Mouse (Mus musculus) forelimb bud, embryonic 11.5 days (tissue): Measurements from ENCODE around the gene Gm17455.
A peak's percentile ranks its signal among the peaks of the same experiment; 100 is the strongest.

Experiments
- DNase-seq: peaks from one replicate; pipeline ENCODE4 v3.0.0-alpha.2; 2012; ENCODE audit warnings: low read depth, low spot score

The Gm17455 gene

DNA sequence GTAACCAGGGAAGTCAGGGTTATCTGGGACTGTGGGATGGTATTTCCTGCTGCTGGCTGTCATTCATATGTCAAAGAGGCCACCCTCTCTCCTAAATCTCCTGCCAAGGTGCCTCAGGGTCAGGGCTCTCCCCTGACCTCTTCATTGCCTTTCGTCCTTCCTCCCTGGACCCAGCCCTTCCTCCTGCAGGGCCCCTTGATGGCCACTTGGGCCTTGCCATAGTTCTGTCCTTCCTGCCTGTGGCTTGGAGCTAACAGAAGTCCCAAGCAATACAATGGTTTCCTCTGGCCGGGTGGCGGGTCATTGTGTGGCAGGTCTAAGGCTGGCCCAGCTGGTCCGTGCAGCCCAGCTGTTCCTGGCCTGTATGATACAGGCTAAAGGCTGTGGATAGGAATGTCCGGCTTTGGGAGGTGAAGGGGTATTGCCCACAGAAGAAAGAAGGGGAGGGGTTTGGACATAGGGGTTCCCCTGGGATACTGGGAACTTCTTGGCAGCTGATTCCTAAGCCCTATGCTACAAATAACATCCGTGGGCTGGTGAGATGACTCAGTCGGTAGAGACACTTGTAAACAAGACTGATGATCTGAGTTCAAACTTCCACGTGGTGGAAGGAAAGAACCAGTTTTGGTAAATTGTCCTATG lies 25.5 kb upstream of the Gm17455 start:
- DNase-seq: no peak

DNA sequence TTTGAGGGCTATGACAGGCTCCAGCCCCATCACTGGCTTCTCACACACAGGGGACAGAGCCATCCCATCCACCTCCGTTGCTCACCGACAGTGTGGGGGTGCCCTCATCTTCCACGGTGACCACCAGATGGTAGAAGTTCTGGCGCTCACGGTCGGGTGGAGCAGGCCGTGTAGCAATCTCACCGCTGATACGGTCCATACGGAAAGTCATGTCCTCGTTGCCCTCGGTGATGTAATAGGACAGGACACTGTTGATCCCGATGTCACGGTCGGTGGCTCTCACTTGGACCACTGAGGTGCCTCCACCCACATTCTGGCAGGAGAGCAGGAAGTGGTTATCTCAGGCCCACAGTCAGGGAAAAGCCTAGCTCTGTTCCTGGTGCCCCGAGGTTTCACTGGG lies 22.8 kb upstream of the Gm17455 start:
- no peak for DNase-seq

DNA sequence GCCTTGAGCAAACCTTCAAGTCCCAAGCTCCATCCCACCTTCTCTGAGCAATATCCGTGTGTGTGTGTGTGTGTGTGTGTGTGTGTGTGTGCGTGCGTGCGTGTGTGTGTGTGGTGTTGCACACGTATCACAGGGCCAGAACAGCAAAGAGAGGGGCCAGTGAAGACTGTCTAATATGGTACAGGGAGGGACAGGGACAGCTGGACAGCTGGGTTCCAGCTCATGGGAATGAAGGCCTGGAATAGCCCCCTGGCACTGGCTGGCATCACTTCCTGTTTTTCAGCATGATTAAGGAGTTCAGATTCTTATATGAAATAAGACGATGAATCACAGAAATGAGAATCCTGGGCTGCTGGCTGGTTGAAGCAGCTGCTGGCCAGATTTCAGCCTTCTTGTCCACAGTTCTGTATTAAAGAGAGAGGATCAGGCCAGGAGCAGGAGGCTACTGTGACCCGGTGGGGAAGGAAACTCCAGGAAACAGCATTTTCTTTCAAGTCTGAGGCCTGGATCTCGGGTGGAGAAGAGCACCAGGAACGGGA lies 20.0 kb upstream of the Gm17455 start:
- DNase-seq: no peak

DNA sequence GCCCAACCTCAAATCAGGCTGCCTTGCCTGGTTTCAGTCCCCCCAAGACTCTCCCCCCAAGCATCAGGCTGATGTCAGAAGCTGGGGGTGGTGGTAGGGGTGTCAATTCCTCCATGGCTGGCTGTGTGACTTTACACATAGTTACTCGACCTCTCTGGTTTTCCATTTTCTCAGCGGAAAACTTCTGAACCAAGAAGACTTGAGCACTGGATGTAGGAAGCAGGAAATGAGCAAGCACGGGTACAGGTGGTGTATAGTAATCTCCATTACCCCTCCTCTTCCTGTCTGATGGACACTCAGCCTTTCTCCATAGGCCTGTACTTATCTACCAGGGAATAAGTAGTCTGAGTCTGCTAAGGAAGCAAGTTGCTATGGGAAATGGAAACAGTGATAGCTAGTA lies 19.3 kb upstream of the Gm17455 start:
- DNase-seq: no peak

DNA sequence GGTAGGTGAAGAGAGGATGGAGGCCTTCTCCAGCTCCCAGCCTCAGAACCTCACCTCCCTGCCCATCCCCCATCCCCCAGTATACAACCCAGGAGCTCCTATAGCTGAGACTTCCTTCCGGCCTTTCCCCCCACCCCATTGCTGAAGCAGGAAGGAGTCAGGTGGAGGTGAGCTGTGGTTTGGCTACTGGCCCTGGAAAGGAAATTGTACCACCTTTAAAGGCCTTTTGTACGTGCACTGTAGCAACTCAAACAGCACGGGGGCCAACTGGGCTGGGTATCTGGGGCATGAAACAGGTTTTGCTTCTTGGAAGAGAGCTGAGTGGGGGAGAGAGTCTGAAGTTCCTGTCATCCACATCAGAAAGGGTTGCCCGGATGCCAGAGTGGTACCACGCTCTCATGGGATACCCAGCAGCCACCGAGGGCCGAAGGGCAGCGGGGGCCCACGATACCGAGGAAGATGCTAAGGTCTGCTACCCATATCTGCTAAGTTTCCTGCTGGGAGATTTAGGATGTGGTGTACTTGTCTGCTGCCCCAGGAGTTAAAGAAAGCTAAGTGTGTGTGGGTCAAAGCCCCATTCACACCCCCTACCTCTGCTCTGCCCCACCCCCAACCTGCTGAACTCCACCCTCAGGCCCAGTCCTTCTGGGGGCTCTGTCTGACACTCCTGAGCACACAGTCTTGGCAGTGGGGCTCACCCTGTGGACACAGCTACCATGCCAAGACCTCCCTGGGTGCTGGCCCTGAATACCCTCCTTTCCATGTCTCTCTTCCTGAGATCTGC lies 18.2 kb upstream of the Gm17455 start:
- no peak for DNase-seq

DNA sequence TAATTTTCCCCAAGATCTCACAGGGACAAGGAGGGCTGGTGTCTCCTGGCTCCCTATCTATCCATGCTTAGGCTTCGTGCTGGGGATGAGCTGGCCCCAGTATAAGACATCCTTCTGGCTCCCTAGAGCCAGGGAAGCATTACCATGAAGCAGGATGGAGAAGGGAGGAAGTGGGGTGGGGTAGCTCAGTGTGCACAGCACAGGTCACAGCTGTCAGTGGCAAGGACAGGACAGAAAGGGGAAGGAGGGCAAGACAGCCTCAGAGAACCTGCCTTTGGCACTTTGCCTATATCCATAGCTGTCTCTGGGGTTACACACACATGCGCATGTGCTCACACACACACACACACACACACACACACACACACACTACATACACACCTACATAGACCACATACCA lies 11.2 kb upstream of the Gm17455 start:
- no peak for DNase-seq

DNA sequence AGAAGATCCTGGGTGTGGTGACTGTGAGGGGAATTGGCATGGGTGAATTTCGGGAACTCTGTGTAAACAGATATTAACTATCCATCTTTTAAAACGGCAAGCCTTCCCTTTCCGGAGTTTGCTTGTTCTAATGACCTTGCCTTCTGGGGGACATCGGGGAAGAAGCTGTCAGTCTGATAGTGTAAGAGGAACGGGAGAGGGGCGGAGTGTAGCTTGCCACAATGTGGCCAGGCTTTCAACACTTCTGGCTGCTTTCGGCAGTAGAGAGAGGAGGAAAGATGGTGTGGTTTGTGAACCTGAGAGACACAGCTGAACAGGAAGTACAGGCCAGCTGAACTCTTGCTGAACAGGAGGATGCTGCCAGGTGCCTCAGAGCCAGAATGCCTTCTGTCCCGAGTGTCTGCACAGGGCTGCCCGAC lies 10.1 kb upstream of the Gm17455 start:
- DNase-seq: no peak

DNA sequence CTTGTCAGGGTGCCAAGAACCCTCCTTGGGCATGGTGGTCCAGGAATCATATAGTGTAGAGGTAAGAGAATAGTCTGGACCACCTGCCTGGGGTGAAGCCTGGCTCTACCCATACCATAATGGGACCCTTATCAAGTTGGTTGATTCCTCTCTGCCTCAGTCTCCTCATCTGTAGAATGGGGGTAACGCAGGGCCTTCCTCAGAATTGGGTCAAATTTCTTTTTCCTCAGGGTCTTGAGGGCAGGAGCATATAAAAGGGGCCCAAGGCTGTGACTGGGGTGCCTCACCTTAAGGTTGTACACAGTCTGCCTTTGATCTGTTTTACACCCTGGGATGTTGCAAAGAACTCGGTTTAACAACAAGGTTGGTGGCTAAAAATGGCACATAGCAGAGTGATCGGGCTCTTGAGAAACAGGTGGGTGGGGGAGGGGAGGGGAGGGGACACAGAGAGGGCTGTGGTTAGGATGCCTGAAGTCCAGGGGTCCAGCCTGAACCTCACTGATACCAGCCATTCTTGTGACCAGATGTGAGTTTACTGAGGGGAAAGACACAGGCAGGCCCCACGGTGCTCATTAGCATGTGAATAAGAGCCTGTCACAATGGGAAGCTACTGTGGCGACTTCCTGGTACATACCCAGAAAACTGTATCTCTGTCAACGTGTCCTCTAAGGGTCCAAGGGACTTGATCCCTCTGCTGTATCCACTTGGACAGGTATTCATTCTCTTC lies 9.2 kb upstream of the Gm17455 start:
- no peak for DNase-seq

DNA sequence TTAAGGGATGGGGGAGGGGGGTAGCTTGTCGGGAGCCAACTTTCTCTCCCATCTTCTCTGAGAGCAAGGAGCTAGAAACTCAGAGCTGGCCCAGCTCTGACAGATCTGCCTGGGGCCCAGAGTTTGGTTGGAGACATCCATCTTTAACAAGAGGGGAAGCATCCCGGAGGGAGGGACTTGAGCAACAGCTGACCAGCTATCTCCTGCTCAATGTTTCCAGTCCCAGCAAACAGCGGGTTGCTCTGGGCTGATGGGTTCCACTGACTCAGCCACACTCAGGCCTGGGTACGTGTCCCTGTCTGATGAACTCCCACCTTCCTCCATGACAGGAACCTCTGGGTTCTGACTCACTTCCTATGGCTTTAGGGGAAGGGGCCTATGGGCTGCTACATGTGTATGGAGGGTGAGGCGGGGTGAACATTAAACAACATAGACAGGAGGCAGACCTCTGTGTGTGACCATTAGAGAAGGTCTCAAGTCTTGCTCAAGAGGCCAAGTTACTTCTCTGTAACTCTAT lies 8.6 kb upstream of the Gm17455 start:
- no peak for DNase-seq

DNA sequence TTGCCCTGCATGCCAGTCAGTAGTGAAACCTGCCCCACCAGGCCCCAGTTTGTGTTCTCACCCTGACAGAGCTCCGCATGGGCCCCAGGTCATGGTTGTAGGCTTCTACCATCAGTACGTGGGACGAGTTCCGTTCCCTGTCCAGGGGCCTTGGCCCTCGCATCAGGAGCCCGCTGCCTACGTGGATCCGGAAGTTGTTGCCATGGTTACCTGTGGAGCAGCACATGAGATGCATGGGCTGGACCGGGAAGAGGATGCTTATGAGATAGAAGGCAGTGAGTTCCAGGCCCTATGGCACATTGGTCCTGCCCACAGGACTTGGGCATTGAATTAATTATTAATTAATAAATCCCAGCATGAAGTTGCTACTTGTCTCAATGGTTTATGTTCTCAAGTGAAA lies 7.9 kb upstream of the Gm17455 start:
- DNase-seq: no peak

DNA sequence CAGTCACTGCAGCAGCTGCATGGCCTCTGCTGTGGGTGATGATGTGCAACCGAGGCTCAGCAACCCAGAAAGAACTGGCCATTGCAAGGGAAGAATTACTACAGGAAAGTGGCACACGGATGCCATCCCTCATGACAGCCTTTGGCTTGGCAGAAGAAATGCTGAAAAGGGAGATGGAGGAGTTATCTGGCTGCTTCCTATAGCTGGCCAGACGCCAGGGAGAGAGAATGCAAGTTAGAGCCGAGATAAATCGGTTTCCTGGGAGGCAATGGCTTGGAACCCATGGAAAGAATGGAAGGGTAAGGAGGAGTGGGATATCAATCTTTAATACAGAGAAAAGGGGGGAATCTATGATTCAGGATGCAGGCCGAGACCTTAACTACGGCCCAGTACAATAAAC lies 4.6 kb upstream of the Gm17455 start:
- no peak for DNase-seq

DNA sequence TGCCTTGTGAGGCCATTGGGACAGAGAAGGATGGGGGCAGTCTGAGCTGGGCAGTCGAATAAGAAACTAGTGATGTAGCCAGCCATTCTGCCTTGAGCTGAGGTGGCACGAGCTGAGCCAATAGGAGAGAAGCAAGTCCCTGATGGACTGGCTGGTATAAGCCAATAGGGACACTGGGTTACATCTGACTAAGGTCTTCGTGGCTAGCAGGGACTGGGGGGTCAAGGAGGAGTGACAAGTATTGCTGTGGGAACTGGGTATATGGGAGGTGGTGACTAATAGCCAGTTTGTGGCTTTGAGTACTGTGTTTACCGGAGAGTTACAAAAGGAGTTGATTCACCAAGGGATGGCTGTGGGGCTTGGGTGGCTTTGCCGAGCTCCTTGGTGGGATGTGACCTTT lies 3.9 kb upstream of the Gm17455 start:
- DNase-seq: no peak

DNA sequence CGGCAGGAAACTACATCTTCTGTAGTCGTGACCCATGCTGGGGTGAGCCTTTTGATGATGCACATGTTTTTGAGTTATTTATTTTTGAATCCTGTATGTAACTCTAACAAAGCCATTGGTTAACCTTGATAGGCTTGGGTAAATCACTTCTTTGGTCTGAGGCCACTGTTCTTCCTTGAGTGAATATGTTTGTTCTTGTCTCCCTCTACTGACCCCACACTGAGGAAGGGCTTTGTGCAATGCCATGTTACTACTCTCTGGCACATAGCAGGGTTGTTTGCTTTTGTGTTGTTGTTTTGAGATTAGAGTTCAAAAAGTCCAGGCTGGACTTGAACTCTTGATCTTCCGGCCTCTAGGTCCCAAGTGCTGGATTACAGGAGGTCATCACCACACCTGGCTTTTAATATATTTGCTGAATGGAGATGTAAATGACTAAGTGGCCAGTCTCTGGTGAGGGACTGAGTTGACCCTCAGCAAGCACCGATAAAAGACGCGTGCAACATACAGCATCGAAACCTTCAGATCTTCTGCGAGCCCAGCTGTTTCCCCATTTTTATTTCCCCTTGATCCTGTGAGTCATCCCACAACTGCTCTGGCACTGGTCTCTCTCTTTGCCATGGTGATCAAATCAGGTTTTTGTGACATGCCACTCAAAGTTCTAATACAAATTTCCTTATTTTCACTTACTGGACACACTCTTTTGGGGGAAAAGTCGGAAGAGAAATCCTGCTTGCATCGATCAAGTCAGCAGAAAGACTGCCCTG lies 1.3 kb upstream of the Gm17455 start:
- DNase-seq: no peak

DNA sequence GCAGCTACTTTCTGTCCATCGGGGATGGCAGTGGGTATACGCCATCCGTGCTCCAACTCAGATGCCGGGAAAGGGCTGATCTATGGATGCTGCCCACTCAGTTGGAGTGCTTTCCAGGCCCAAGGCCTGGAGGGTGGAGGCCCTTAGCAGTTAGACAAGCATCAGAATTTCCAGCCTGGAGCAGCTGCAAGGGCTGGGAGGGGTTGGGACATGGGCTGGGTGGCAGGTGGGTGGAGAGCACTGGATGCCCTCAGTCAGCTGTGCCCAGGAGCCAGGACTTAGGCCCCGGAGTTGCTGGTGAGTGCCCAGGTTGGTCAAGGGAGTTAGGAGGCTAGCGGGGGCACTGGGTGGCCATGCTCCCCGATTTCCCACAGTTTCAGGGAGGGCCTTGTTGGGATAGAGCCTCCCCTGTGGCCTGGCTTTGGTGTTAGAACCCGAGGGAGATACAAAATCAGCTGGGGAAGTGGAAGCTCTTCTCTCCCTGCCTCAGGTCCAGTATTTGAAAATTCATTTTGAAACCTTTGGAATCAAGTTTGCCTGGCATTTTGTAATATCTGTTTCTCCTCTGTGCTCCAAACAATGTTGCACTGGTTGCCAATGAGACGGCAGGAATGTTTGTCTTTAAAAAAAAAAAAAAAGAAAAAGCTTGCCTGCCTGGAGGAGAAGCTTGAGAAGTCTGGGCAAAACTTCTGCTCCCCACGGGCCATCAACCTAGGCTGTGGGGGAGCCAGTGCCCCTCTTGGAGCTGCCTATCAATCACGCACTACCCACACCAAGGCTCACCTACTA lies 1.2 kb downstream of the Gm17455 start:
- DNase-seq: no peak

DNA sequence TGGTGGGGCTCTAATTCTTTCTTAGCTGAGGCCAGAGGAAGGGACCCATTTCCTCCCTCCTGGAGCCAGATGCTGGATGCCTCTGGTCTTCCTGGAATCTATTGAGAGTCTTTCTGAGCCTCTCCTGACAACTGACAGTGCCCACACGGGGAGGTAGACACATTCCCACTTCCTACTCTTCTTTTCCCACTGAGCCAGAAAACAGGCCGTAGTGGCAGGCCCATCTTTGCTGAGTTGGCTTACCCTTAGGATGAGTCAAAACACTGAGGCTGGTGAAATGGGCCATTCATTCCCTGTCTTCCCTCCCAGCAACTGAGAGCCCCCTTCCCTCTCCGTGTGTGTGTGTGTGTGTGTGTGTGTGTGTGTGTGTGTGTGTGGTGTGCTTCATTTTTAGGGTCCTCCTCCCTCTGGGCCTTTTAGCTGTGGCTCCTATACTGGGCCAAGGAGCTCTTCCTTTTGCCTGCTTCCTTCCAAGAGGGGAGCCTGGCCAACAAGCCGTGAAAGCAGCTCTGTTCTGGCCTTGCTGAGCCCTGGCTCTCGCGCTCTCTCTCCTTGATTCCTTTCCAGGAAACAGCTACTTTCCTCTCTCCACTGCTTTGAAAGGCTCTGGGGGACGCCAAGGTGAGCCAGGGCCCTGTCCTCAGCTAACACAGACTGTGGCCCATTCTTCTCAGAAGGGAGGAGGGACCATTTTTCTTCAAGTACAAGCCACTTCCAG lies 6.1 kb downstream of the Gm17455 start:
- DNase-seq: no peak

DNA sequence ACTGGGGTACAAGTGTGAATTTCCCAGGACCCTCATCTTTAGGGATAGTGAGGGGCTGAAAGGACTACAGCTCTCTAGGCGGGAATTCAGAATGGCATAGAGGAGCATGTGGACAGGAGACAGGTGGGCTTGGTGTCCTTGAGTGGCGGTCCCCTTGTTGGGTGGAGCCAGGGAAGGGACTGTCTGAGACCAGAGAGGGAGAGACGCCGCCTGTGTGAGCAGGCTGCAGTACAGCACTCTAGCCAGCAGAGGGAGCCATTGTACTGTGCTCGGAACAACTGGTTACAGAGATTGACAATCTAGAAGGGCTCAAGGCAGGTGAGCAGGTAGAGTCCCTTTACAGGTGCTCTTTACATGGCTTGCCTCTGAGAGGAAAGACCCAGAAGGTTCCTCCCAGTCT lies 8.3 kb downstream of the Gm17455 start:
- DNase-seq: peak; percentile 64

DNA sequence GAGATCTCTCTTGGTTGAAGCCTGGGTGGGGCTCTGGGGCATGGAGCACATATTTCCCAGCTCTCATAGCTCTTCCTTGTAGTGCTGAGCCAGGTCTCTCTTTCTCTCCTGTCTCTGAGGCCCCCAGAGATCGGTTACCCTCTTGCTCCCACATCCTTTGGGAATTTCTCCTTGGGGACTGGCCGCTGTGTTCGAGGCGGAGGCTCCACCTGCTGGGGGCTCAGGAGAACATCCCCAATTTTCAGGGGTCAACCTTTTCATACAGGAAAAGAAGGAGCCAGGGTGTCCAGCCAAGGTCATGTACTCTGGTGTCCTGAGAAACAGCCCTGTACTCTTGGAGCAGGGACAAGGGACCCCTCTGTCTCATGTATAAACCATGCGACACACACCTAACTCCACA lies 12.3 kb downstream of the Gm17455 start:
- no peak for DNase-seq

DNA sequence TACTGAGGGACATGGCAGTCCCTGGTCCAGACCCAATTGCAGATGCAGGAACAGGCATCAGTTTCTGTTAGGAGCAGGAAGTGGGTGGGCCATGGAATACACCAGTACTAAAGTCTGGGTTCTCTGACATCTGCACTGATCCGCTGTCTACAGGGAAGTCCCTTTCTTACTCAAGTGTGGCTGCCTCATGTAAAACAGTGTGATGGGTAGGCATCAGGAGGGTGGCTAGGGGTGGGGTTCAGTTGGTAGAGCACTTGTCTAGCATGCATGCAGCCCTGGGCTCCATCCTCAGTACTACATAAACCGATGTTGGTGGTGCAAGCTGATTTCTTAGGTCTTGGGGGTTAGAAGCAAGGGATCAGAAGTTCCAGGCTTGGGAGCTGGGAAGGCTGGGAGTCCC lies 14.2 kb downstream of the Gm17455 start:
- no peak for DNase-seq

DNA sequence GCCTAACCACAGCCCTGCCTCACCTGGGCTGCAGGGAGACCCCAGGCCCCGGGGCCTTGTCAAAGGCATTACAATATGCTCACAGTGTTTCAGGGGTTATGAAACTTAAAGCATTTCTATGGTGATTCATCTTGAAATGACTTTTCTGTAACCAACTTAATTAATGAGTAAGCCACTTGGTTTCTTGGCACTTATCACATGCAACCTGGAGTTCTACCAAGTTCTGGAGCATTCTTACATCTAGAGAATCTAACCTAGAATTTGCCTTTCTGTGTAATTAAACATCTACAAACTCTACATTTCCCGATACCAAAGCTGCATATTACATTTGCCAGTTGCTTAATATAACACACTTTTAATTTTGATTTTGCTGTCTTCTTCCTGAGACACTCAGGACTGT lies 17.5 kb downstream of the Gm17455 start:
- DNase-seq: no peak

DNA sequence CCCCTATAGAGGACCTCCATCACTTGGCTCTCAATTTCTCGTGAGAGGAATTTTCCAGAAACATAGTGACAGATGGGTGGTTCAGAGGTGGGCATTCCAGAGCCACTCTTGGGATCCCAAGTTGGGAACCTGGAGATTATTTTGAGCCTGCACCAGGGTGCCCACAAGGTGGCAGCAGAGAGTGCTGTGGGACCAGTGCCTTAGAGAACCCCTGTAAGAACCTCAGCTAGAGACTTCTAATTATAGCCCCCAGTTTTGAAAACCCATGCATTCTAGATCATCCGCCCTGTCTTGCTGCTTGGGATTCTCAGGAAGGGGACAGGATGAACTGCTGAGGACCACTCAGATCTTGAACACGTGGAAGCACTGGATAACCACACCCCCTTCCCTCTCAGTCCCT lies 18.6 kb downstream of the Gm17455 start:
- peak; percentile 70 for DNase-seq
